Mouse (Mus musculus): ENCODE measurements at regions not wholly inside any gene's neighbourhood (a gene's known extent, or its start where the extent isn't known, plus 50 kb on each side); places are given as distances from the start of the nearest gene placed in this dataset.

GRCm38 (mm10) chr2:66961808-66962519 is 177.2 kb upstream of the Scn7a start:
- peak; percentile 75 for DNase-seq (ENCODE audit: low spot score)

GRCm38 (mm10) chr2:66941188-66941587 is 156.5 kb upstream of the Scn7a start:
- no peak for DNase-seq (ENCODE audit: low spot score)

- DNase-seq (ENCODE audit: low spot score): no peak
Observed at GRCm38 (mm10) chr2:66898032-66898431, 113.3 kb upstream of the Scn7a start.

- no peak for DNase-seq (ENCODE audit: low spot score)
Observed at GRCm38 (mm10) chr2:66867457-66868216, 82.9 kb upstream of the Scn7a start.

All from embryo, embryonic 10.5 days (tissue).